Mouse (Mus musculus) monocyte, adult 5-6 weeks (primary cell): Measurements from ENCODE around the gene Pnmal2. TPM values are rescaled to one million over a fixed set of nuclear protein-coding genes. Genes with fewer than 3 reads are reported as not detected.

Experiments used
- ATAC-seq: fragments of 153-309, 156-312 bp; replicated peaks from 2 replicates; pipeline ENCODE4 v1.8.0; 2017; ENCODE audit warnings: mild to moderate bottlenecking; ENCODE audit not compliant: low TSS enrichment, insufficient number of reproducible peaks, severe bottlenecking, poor library complexity, low FRiP score
- total RNA-seq: library from RNA; stranded (forward); fragments of 200-1000, 200-491, 200-594 nt; gene quantifications from 3 replicates; pipeline ENCODE4 v1.2.3, GENCODE M21; 2017

The Pnmal2 gene
- total RNA-seq, result 0.10 TPM in 1 of 3 replicates, not detected in the others

DNA sequence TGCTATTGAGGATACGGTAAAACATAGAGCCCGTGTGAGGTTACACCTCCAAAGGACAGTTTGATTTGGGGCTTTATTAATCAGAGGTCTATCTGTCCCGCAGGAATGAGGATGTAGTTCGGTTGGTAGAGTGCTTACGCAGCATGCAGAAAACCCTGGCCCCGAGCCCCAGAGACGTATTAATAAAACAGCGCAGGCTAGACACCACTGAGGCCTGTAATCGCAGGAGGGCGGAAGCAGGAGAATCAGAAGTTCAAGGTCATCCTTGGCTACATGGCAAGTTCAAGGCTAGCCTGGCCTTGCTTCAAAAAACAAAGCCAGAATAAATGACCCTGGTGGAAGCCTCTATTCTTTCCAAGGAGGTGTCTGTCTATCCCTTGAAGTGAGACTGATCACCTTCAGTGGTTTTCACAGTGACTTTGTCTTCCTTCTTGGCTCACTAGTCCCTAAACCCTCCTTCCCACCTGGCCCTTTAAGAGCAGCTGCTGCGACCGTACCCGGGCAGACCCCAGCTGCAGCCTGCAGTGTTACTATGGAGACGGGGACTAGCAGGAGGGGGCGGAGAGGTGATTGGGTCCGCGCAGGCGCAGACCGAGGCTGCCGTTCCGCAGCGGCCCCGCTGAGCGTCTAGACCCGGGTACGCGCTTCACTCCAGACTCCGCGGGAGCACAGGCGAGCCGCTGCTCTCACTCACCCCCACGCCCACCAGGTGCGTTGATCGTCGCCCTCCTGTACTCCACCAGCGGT lies at the start of gene Pnmal2:
Gene Pnmal2, plus strand, starts transcription at position 622 of the 747 bp plus-strand sequence.
- ATAC-seq, result no peak

DNA sequence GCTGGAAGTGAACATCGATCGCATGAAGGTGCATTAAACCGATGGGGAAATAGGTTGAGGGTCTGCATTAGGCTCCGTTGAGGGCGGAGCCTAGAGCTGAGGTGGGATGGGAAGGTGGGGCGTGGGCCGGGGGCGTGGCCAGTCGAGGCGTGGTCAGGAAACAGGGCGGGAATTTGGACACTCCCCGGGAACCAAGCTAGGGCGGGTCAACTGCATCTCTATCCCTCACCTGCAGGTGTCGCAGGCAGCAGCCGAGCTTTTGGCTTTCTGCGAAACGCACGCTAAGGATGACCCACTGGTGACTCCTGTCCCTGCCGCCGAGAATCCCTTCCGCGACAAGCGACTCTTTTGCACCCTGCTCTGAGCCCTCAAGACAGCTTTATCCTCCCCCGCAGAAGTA lies 49.5 kb upstream of the Pnmal2 start:
- peak; percentile 74 for ATAC-seq

DNA sequence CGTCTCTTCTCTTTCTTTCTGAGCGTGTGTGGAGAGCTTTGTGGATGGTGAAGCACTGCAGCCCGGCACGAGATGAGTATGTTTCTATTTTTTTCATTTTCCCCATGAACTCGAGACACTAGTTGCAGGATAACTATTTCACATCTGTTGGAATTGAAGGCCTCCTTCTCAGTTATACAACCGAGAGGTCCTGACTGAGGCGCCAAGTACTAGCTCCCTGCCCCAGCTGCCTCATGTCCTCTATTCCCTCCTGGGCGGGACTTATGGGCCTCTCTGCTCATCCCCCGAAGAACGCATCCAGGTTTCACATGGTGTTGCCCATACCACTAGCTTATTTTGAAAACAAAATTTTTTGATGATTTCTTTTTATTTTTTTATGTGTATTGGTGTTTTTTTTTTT lies 49.0 kb upstream of the Pnmal2 start:
- no peak for ATAC-seq

DNA sequence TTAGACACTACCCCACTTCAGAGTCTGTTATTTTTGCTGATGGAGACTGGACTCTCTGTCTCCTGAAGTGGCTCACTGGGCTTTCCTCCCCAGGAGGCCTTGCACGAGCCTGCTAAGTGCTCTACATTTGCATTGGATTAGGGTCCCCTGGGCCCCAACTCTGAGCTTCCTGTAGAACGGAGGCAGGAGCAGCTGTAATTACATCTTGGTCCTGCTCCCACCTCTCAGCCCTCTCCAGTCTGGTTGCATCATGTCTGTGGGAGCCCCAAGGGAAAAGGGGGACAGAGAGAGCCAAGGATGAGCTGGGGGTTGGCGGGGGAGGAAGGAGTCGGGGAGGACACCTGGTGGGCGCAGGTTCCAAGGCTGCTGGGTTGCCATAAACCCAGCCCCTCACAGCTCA lies 44.0 kb upstream of the Pnmal2 start:
- ATAC-seq, result no peak

DNA sequence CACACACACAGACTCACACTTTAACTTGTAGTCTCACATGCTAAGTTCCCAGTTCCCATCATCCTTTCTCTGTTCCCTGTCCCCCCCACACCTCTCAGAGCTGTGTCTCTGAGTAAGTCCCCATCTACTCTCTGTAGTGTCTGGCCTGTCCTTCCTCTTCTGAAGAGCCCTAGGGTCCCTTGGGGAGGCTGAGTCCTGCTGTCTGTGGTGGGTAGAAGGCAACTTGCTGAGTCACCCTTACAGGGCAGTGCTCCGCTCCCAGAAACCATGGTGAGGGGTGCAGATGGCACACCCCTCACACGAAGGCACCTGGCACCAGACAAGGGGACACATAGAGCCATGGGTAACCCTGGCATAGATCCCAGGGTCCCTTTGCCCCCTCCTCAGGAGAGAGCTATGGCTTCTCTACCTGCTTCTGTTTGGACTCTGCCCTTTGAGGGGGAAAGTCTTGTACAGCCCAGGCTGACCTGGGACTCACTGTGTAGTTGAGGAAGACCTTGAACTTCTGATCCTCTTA lies 41.0 kb upstream of the Pnmal2 start:
- no peak for ATAC-seq

DNA sequence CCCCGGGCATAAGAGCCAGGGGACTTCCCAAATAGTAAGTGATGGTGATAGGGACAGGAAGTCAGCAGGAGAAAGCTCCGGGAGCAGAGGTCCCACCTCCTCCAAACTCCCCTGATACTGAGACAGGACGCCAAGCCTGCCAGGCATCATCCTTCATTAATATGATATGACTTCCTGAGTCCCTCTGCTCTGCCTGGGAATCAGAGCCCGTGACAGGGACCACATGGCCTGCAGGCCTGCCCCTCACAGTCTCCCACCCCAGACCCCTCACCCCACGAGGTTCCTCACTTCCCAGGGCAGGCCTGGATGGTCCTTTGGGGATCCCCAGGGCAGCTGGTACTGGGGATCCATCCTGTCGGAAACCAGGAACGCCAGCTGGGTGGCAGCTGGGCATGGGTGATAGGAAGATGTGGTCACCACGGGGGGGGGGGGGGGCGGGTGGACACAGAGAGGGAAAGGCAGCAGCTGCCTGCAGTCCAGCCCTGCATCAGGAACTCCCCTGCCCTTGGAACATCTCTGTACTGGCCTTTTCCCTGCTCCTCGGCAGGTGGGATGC lies 40.3 kb upstream of the Pnmal2 start:
- ATAC-seq, result no peak

DNA sequence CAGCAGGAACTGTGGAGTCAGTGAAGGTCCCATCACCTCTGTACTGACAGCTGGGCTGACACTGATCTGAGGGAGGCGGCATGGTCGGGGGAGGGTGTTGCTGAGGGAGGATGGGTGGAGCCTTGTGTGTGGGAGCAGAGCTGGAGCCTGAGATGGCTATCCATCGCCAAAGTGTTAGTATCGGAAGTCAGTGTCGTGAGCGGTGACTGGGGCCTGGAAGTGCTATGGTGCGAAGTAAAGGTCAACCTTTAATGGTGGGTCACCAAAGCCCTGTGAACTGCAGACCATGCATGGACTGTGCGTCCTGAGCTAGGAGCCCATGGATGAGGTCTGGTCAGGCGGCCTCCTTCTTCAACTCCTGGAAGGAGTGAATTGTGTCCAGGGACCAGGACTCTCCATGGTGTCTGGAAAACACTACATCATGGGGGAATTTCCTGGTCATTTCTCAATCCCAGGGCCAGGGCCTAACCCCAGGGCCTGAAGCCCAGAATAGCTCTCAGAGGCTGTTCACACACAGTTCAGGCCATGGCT lies 38.9 kb upstream of the Pnmal2 start:
- ATAC-seq, result no peak

DNA sequence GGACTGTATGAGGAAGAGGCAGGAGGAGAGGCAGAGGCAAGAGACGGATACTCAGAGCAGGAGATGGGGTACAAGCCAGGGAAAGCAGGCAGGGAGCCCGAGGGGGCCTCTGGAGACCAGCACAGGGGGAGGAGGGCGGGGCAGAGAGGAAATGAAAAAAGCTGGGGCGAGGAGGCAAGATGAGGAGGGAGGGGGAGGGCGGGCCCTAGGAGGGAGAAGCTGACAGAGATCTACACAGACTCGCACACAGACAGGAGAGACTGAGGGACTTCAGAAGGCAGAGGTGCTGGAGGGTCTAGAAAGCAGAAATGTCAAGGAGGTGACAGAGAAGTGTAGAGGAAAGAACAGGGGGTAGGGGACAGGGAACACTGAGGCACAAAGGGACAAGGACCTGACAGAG lies 38.2 kb upstream of the Pnmal2 start, which contains the start of gene Ptgir:
Gene Ptgir, plus strand, starts transcription at position 210 of the 400 bp plus-strand sequence.
- no peak for ATAC-seq

DNA sequence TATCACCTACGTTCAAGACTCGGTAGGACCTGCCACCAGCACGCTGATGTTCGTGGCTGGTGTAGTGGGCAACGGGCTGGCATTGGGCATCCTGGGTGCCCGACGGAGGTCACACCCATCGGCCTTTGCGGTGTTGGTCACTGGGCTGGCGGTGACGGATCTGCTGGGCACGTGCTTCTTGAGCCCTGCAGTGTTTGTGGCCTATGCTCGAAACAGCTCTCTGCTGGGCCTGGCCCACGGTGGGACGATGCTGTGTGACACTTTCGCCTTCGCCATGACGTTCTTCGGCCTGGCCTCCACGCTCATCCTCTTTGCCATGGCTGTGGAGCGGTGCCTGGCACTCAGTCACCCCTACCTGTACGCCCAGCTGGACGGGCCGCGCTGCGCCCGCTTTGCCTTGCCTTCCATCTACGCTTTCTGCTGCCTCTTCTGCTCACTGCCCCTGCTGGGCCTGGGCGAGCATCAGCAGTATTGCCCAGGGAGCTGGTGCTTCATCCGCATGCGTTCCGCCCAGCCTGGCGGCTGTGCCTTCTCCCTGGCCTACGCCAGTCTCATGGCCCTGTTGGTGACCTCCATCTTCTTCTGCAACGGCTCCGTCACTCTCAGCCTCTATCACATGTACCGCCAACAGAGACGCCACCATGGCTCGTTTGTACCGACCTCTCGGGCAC lies 37.5 kb upstream of the Pnmal2 start:
- ATAC-seq, result no peak

DNA sequence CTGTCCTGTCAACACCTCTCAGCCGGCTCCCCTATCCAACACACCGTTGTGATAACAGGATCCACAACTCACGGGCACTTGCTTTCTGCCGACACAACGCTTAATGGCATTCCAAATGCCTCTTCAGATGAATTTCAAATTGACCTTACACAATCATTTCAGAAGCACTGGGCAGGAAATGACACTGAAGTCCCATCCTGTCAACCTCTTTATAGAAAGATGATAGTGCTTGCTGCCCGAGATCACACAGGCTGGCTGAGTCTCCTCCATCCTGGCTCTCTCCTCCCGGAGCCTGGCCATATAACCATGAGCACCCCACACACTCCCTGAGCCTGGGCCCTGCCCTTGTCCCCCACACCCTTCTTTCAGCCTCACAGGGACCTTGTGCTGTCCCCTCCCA lies 36.6 kb upstream of the Pnmal2 start:
- no peak for ATAC-seq

DNA sequence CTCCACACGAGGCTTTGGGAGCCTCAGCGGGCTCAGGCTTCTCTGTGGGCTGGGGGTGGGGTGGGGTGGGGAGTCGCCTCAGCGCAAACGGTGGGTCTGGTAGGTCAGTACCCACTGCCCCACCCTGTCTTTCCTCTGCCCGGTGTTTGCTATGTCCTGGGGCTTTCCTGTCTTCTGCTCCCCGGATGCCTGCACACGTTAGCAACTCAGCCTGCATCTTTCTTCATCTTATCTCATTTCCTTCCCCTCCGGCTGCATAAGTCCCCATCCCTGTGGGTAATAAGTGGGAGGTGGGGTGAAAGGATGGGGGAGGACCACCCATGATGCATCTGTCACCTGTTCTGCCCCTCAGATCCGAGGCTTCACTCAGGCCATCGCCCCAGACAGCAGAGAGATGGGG lies 36.1 kb upstream of the Pnmal2 start:
- ATAC-seq, result no peak

DNA sequence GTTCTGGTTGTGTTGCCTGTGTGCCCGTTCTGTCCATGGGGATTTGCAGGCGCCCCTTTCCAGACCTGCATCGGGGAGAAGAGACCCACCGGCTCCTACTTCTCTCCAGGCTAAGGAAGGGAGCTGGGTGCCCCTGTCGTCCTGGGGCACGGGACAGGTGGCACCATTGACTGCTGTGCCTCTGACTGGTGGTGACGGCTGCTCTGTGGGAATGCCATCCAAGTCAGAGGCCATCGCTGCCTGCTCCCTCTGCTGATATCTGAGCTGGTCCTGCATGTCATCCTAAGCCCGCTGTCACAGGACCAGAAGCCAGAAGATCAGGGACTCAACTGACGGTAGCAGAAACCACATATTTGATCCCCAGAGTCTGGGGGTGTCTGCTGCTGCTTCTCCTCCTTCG lies 35.6 kb upstream of the Pnmal2 start:
- no peak for ATAC-seq

DNA sequence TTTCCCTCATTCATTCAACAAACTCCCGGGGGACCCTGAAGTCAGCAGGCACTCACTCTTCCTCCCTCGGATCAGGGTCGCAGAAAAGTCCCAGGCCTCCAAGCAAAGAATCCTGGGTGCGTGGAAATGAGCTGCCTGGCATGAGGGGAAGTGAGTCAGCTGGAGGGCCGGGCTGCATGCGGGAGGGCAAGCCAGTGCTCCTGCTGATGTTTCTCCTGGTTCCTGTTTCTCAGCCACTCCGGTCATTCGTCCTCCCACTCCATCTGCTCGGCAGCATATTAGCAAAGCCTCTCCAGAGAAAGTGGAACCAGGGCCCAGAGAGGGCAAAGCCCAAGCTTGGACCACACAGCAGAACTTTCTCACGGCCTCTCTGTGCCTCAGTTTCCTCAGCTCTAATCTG lies 34.6 kb upstream of the Pnmal2 start:
- ATAC-seq, result peak; percentile 74

DNA sequence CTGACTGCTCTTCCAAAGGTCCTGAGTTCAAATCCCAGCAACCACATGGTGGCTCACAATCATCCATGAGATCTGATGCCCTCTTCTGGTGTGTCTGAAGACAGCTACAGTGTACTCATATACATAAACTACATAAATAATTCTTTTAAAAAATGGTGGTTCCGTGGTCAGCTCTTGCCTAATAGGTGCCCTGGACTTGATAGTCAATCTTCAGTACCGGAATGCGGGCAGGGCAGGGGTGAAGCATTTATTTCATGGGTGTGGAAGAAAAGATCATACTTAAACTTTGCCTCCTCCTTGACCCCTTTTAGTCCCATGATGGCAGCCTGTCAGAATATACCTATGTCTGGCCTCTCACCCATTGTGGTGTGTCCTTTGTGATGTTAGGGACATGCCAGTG lies 32.6 kb upstream of the Pnmal2 start:
- no peak for ATAC-seq

DNA sequence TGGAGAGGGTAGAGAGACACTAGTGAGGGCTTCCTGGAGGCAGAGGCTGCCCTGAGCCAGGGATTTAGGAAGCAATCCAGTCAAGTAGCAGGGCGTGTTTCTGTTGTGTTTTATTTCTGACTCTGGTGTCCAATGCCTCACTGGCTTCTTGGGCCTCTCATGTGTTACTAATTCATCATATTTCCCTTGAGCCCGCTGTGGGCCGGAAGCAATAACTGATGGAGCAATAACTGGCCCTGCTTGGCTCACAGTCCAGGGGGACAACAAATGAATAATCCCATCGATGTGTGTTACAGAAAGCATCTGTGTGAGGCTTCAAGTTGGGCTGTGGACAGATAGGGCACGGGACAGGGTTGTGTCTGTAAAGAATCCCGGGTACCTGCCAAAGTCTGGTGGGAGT lies 32.1 kb upstream of the Pnmal2 start:
- no peak for ATAC-seq

DNA sequence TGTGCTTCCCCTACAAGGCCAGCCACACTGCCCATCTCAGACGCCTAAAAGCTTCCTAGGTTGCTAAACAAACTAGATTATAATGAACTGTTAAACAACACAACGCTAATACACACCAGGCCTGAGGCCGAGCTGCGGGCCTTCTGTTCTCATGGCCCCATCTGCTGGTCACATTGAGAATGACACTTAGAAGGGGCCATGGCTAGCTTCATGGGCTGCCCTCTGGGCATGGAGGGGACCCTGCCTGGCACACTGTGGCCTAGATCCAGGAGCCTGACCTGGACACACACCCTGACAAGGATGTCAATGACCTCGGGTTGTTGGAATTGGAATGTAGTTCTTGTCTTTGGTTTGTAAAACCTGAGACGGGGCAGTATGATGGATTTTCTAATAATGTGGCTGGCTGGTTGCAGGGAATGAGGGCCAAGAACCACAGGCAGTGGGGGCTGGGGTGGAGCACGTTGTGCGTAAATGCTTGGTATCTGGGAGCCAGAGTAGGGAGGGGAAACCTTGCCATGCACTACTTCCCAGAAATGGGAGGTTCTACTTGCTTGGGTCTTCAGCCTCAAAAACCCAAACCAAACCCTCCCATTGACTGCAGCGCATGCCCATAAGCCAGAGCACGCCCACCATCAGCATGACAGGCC lies 30.6 kb upstream of the Pnmal2 start:
- ATAC-seq, result peak; percentile 62

DNA sequence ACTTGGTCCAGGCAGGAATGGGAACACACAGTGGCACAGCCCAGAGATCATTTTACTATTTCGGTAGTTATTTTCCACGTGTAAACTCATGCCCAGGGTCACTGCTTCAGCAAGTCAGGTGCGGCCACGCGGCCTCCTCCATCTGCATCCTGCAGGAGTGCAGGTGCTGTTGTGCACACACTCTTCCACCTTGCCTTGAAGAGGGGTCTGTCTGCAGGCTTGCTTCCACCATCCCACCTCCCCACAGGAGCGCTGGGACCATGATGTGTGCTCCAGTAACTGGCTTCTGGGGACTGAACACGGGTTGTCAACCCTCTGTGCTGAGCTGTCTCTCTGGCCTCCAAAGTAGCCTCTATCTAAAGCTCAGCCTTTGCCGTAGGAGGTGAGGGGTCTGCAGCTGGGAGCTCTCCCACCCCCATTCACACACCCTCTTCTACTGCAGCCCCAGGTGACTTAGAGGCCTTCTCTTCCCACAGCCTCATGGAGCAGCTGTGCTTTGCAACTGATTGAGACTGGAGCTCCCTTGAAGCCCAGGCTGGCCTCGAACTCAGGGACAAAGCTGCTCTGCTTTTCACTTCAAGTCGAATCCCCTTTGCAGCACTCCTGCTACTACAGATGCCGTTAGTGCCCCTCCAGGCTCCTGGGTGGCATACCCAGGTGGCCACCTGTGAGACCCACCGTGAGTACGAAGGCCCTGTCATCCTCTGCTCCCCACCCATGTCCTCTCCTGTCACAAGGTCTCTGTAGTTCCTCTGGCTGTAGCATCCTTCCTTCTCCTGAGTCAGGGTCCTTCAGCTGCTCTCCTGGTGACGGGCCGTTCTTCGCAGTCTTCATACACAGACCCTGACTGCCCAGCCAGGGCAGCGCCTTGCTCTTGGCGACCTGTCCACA lies 29.8 kb upstream of the Pnmal2 start:
- no peak for ATAC-seq
